Mouse (Mus musculus) hindbrain, embryonic 16.5 days (tissue): ENCODE data around the gene Gnb4. TPM values are rescaled to one million over a fixed set of nuclear protein-coding genes. Genes with fewer than 3 reads are reported as not detected.

ENCODE experiments used
- ATAC-seq: fragments of 200-750 bp; cut with Nextera tagmentation; 2 replicates; pipeline ENCODE4 v1.8.0; 2017; ENCODE audit warnings: moderate TSS enrichment, moderate library complexity
- H3K27ac ChIP-seq: fragments of 300-500 bp; sonication (generic); 2 replicates; pipeline ENCODE4 v1.5.1; 2014; ENCODE audit warnings: low read depth, mild to moderate bottlenecking, control low read depth, low read length, moderate library complexity
- H3K27me3 ChIP-seq: fragments of 300-500 bp; sonication (generic); replicated peaks from 2 replicates; pipeline ENCODE4 v1.6.1; 2014; ENCODE audit warnings: low read length; ENCODE audit not compliant: control insufficient read depth, insufficient read depth
- H3K36me3 ChIP-seq: fragments of 300-500 bp; sonication (generic); 2 replicates; pipeline ENCODE4 v1.6.1; 2014; ENCODE audit warnings: mild to moderate bottlenecking, low read length, moderate library complexity, mixed read lengths; ENCODE audit not compliant: control insufficient read depth, insufficient read depth
- H3K4me1 ChIP-seq: fragments of 300-500 bp; sonication (generic); 2 replicates; pipeline ENCODE4 v1.6.1; 2014; ENCODE audit warnings: low read depth, low read length; ENCODE audit not compliant: control insufficient read depth, insufficient read depth
- H3K4me2 ChIP-seq: fragments of 300-500 bp; sonication (generic); 2 replicates; pipeline ENCODE4 v1.6.1; 2014; ENCODE audit warnings: mild to moderate bottlenecking, low read length, control low read depth, moderate library complexity
- H3K4me3 ChIP-seq: fragments of 300-500 bp; sonication (generic); 2 replicates; pipeline ENCODE4 v1.5.1; 2014; ENCODE audit warnings: mild to moderate bottlenecking, low read length, control low read depth, moderate library complexity
- H3K9ac ChIP-seq: fragments of 300-500 bp; sonication (generic); 2 replicates; pipeline ENCODE4 v1.6.1; 2014; ENCODE audit warnings: low read depth, mild to moderate bottlenecking, control low read depth, low read length, moderate library complexity
- H3K9me3 ChIP-seq: fragments of 300-500 bp; sonication (generic); 2 replicates; pipeline ENCODE4 v1.6.1; 2014; ENCODE audit warnings: mild to moderate bottlenecking, low read length, moderate library complexity; ENCODE audit not compliant: control insufficient read depth
- WGBS: fragments of 180-500 bp; shearing (Covaris S2); extraction: QIAGEN DNeasy Blood & Tissue Kit; methylation state at CpG from one replicate; pipeline ENCODE4 v1.1.7; 2014; 5-methylcytosine and 5-hydroxymethylcytosine counted together
- polyA plus RNA-seq: library from polyadenylated mRNA; unstranded; fragments of >200 nt; fragmentation: Nextera tagmentation; extraction: Ambion mirVana; gene quantifications from 2 replicates; pipeline ENCODE4 v1.2.1, GENCODE M21; 2015

Gene Gnb4
- polyA plus RNA-seq, 1 experiment from 2014 or later: 118 TPM

DNA sequence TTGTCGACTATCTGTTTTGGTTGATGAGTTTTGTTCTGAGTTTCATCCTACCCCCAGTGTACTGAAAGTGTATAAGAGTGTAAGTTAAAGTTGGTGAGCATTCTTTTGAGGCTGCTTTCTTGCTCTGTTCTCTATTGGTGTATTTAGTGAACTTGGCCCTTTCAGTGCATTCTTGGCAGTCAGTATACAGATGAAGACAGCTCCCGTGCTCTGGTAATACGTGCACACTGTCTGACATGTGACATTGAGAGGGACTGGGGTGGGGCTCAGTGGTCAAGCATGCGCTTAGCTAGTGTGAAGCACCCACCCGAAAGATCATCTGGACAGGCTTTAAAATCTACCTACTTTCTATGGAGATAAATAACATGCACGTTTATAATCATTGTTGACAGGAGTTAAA is 53.0 kb downstream of the Gnb4 start:
- H3K4me3 ChIP-seq: no peak overlapping the region
- no peak overlapping the region for H3K9ac ChIP-seq
- H3K4me2 ChIP-seq: no peak overlapping the region
- no peaks in the 10 kb centered on the region for H3K27me3 ChIP-seq
- WGBS: 94% methylated on average over 6 of the region's 6 CpGs
- no peaks in the 10 kb centered on the region for H3K9me3 ChIP-seq
- H3K27ac ChIP-seq: no peak overlapping the region
- H3K36me3 ChIP-seq: peaks cover 39% of the 10 kb centered on the region
- no peaks in the 10 kb centered on the region for H3K4me1 ChIP-seq
- ATAC-seq: no peak

- WGBS: 92% methylated on average over 1 of the region's 1 CpGs
- H3K36me3 ChIP-seq: peaks cover 25% of the 10 kb centered on the region
- no peak overlapping the region for H3K4me2 ChIP-seq
- ATAC-seq: no peak
- no peaks in the 10 kb centered on the region for H3K27me3 ChIP-seq
- H3K9ac ChIP-seq: no peak overlapping the region
- no peaks in the 10 kb centered on the region for H3K4me1 ChIP-seq
- no peak overlapping the region for H3K4me3 ChIP-seq
- no peaks in the 10 kb centered on the region for H3K9me3 ChIP-seq
- H3K27ac ChIP-seq: no peak overlapping the region
These were observed 63.3 kb downstream of the Gnb4 start for GRCm38 (mm10) chr3:32553061-32553460.

GRCm38 (mm10) chr3:32538091-32538490 is 78.3 kb downstream of the Gnb4 start:
- WGBS: 97% methylated on average over 5 of the region's 5 CpGs
- Histone ChIP-seq H3K4me1 (no peaks in the 10 kb centered on the region), H3K9me3 (no peaks in the 10 kb centered on the region), H3K4me3 (no peak overlapping the region), H3K36me3 (peaks cover 9% of the 10 kb centered on the region; the same call in 1 of the 2 replicates), H3K27me3 (no peaks in the 10 kb centered on the region), H3K4me2 (no peak overlapping the region), H3K9ac (no peak overlapping the region), H3K27ac (no peak overlapping the region)
- no peak for ATAC-seq

DNA sequence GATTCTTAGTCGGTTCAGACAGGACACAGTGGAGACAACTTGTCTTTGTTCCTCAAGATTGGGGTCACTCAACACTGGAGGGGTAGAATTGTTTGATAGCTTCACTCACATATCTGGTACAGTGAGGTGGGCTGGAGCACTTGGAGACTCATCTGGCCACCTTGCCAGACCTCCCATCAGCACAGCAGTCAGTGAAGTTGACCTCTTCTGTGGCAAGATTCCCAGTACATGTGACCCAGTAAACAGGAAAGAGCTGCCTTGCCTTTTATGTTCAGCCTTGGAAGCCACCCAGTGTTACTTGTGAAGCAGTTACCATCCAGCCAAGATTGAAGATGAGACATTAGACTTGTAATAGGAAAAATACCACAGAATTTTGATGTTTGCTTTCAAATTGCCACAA is 78.8 kb downstream of the Gnb4 start:
- no peak overlapping the region for H3K4me2 ChIP-seq
- no peak overlapping the region for H3K27ac ChIP-seq
- peaks cover 9% of the 10 kb centered on the region; the same call in 1 of the 2 replicates for H3K36me3 ChIP-seq
- no peaks in the 10 kb centered on the region for H3K4me1 ChIP-seq
- ATAC-seq: peak; percentile 79; the same call in 1 of the 2 replicates
- 33% methylated on average over 1 of the region's 1 CpGs for WGBS
- no peaks in the 10 kb centered on the region for H3K27me3 ChIP-seq
- H3K9me3 ChIP-seq: no peaks in the 10 kb centered on the region
- no peak overlapping the region for H3K9ac ChIP-seq
- H3K4me3 ChIP-seq: no peak overlapping the region

GRCm38 (mm10) chr3:32535692-32536091 is 80.7 kb downstream of the Gnb4 start:
- ATAC-seq: no peak
- Histone ChIP-seq H3K27ac (no peak overlapping the region), H3K4me2 (no peak overlapping the region), H3K9me3 (no peaks in the 10 kb centered on the region), H3K36me3 (peaks cover 9% of the 10 kb centered on the region), H3K9ac (no peak overlapping the region), H3K4me3 (no peak overlapping the region), H3K27me3 (no peaks in the 10 kb centered on the region), H3K4me1 (no peaks in the 10 kb centered on the region)
- 86% methylated on average over 1 of the region's 1 CpGs for WGBS

Other genes with a start within 250 kb of the Gnb4 start
- 11.1 and 11.9 TPM in 2 replicates for gene Pik3ca, start 218.9 kb downstream of the Gnb4 start, polyA plus RNA-seq
- 0.14 TPM in 1 of 2 replicates, not detected in the other for gene Kcnmb3, start 124.4 kb downstream of the Gnb4 start, polyA plus RNA-seq
- 35.7 and 38.5 TPM in 2 replicates for gene Zfp639, start 106.3 kb downstream of the Gnb4 start, polyA plus RNA-seq
- 41.5 and 44.3 TPM in 2 replicates for gene Mfn1, start 87.1 kb downstream of the Gnb4 start, polyA plus RNA-seq
- gene Actl6a, start 89.7 kb upstream of the Gnb4 start, polyA plus RNA-seq: 55.3 and 59.9 TPM in 2 replicates
- 326 and 353 TPM in 2 replicates for gene Ndufb5, start 120.4 kb upstream of the Gnb4 start, polyA plus RNA-seq
- 26.6 and 30.5 TPM in 2 replicates for gene Mrpl47, start 121.0 kb upstream of the Gnb4 start, polyA plus RNA-seq
- gene Usp13, start 201.0 kb upstream of the Gnb4 start, polyA plus RNA-seq: 18.1 and 19.4 TPM in 2 replicates